Mouse (Mus musculus) liver, embryonic 16.5 days (tissue): ENCODE measurements around the gene D6Ertd527e. TPM values are rescaled to one million over a fixed set of nuclear protein-coding genes. Genes with fewer than 3 reads are reported as not detected.
"Not testable (repeated sequence)": the region's sequence is repeated elsewhere in the genome, so short reads cannot be mapped to it uniquely, and the experiment has no call there.

ENCODE experiments used
- ATAC-seq: fragments of 200-750 bp; cut with Nextera tagmentation; 2 replicates; pipeline ENCODE4 v1.8.0; 2017; ENCODE audit warnings: low read depth, mild to moderate bottlenecking, moderate number of reproducible peaks, moderate library complexity
- H3K27ac ChIP-seq: fragments of 300-500 bp; sonication (generic); 2 replicates; pipeline ENCODE4 v1.5.1; 2014; ENCODE audit warnings: mild to moderate bottlenecking, low read length
- H3K27me3 ChIP-seq: fragments of 300-500 bp; sonication (generic); 2 replicates; pipeline ENCODE4 v1.6.1; 2014; ENCODE audit warnings: low read depth, low read length, mixed read lengths; ENCODE audit not compliant: control insufficient read depth, insufficient read depth
- H3K36me3 ChIP-seq: fragments of 300-500 bp; sonication (generic); 2 replicates; pipeline ENCODE4 v1.6.1; 2014; ENCODE audit warnings: mild to moderate bottlenecking; ENCODE audit not compliant: control insufficient read depth, insufficient read depth
- H3K4me1 ChIP-seq: fragments of 300-500 bp; sonication (generic); 2 replicates; pipeline ENCODE4 v1.6.1; 2014; ENCODE audit warnings: low read depth, low read length, mixed read lengths; ENCODE audit not compliant: control insufficient read depth
- H3K4me2 ChIP-seq: fragments of 300-500 bp; sonication (generic); 2 replicates; pipeline ENCODE4 v1.6.1; 2014; ENCODE audit warnings: low read depth, low read length, mixed read lengths
- H3K4me3 ChIP-seq: fragments of 300-500 bp; sonication (generic); 2 replicates; pipeline ENCODE4 v1.5.1; 2014; ENCODE audit warnings: low read depth, mild to moderate bottlenecking, low read length
- H3K9ac ChIP-seq: fragments of 300-500 bp; sonication (generic); 2 replicates; pipeline ENCODE4 v1.6.1; 2014; ENCODE audit warnings: low read depth, low read length
- H3K9me3 ChIP-seq: fragments of 300-500 bp; sonication (generic); replicated peaks from 2 replicates; pipeline ENCODE4 v1.6.1; 2016; ENCODE audit warnings: low read length; ENCODE audit not compliant: control insufficient read depth
- whole genome bisulfite sequencing: fragments of 180-500 bp; shearing (Covaris S2); extraction: QIAGEN DNeasy Blood & Tissue Kit; methylation state at CpG from one replicate; pipeline ENCODE4 v1.1.7; 2014; ENCODE audit not compliant: insufficient replicate concordance; 5-methylcytosine and 5-hydroxymethylcytosine counted together
- polyA plus RNA-seq: library from polyadenylated mRNA; unstranded; fragments of >200 nt; fragmentation: Nextera tagmentation; extraction: Ambion mirVana; gene quantifications from 2 replicates; pipeline ENCODE4 v1.2.1, GENCODE M21; 2015

D6Ertd527e gene
- polyA plus RNA-seq, 1 experiment from 2014 or later = not detected

DNA sequence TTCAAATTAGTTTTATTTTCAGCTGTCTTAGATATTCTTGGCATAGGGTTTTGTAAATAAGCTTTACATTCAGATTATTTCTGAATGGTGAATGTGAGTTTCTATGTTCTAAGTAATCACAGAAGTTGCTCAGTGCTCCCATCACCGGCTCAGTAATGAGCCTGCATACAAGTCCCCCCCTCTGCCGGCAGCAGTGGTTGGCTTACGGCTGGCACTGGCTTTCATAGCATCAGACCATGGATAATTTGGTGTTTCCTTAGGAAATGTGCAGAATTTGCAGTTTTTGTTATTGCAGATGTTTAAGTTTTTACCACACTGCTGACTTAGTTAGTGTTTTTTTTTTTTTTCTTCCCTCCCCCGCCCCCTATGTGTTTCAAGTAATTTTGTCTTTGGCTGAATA lies 25.1 kb upstream of the D6Ertd527e start:
- H3K9me3 ChIP-seq = no peaks in the 10 kb centered on the region
- H3K4me2 ChIP-seq = no peak overlapping the region
- no peak overlapping the region for H3K4me3 ChIP-seq
- no peak for ATAC-seq
- no peak overlapping the region for H3K27ac ChIP-seq
- peaks cover 4% of the 10 kb centered on the region; the same call in 1 of the 2 replicates for H3K36me3 ChIP-seq
- WGBS = 79% methylated on average over 4 of the region's 4 CpGs
- no peaks in the 10 kb centered on the region for H3K27me3 ChIP-seq
- no peaks in the 10 kb centered on the region; the same call in 1 of the 2 replicates for H3K4me1 ChIP-seq
- no peak overlapping the region for H3K9ac ChIP-seq

DNA sequence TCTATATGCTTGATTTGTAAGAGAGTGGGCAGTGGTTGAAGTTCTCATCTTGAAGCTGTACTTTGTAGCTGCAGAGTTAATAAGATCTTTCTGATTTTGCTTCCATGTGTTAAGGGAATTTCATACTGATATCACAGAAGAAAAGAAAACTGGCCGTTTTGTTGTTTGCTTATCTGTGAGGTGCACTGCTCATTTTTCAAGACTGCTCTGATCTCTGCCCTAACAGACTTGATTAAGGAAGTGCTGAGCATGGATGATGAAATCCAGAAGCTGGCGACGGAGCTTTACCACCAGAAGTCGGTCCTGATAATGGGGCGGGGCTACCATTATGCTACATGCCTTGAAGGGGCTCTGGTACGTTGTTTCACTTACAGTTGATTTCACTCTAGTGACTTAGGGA lies 19.5 kb upstream of the D6Ertd527e start:
- peak; percentile 67 for ATAC-seq
- Histone ChIP-seq H3K27me3 (no peaks in the 10 kb centered on the region), H3K27ac (no peak overlapping the region)

DNA sequence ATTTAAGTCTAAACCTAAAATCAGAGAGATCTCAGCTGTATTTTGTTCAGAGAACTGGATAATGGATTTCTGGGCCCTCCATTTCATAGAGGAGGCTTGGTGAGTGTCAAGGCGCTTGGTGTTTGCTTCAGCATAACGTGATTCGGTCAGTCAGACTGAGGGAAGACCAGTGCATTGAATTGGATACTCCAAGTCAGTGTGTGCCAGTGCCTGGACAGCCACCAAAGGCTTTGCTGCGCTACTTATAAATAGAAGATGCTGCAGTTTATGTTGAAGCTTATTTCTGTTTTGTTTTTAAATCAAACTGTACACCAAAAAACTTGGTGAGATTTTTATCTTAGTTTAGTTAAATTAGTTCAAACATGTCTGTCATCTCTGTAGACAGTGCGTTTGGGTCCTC lies 16.2 kb upstream of the D6Ertd527e start:
- no peak overlapping the region for H3K4me3 ChIP-seq
- H3K4me1 ChIP-seq = peaks cover 15% of the 10 kb centered on the region
- H3K9me3 ChIP-seq = no peaks in the 10 kb centered on the region
- WGBS = 79% methylated on average over 5 of the region's 5 CpGs
- no peak overlapping the region for H3K27ac ChIP-seq
- H3K36me3 ChIP-seq = peaks cover 14% of the 10 kb centered on the region
- H3K9ac ChIP-seq = no peak overlapping the region
- ATAC-seq = no peak
- no peak overlapping the region for H3K4me2 ChIP-seq
- H3K27me3 ChIP-seq = no peaks in the 10 kb centered on the region

More for the DNA sequence above, 19.5 kb upstream of the D6Ertd527e start:
- Histone ChIP-seq H3K36me3 (peaks cover 14% of the 10 kb centered on the region), H3K4me2 (no peak overlapping the region), H3K4me3 (no peak overlapping the region), H3K9ac (no peak overlapping the region), H3K4me1 (peaks cover 6% of the 10 kb centered on the region), H3K9me3 (no peaks in the 10 kb centered on the region)
- WGBS = 18% methylated on average over 6 of the region's 6 CpGs

DNA sequence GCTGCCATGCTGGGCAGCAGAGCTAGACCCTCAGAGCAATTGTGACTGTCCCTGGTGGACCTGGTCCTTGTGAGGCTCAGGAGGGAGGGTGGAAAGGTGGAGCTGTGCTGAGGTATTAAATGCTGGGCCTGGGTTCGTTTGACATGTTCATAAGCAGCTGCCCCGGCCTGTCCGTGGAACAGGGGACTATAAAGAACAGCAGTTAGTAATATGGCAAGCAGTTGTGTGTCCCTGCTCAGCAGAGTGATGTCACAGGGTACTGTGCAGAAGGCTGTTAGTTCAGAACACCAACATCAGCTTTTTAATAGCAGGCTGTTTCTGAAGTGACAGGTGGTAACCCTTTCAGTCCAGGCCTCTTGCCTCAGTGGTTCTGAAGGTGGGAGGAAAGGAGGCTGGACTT lies 13.7 kb upstream of the D6Ertd527e start:
- peaks cover 8% of the 10 kb centered on the region for H3K36me3 ChIP-seq
- H3K9me3 ChIP-seq = no peaks in the 10 kb centered on the region
- no peak overlapping the region for H3K27ac ChIP-seq
- H3K9ac ChIP-seq = no peak overlapping the region
- no peak overlapping the region for H3K4me2 ChIP-seq
- ATAC-seq = no peak
- WGBS = 72% methylated on average over 3 of the region's 3 CpGs
- H3K4me1 ChIP-seq = peaks cover 10% of the 10 kb centered on the region
- H3K4me3 ChIP-seq = no peak overlapping the region
- no peaks in the 10 kb centered on the region for H3K27me3 ChIP-seq

DNA sequence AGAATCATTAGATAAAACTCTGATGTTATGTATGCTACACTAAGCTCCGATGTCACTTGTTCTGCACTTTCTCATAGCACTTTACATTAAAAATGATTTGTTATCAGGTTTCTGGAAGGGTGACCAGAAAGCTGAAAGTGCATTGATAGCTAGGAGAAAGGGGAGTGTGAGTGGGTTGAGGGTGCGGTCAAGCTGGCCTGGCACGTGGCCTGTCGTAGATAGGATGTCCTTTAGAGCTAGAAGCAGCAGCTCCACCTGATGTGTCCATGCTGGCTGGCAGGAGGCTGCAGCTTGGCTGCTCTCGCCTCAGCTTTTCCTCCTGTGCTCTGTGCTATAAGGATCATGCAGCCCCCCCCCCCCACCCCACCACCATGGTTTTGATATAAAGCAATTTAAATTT lies 12.1 kb upstream of the D6Ertd527e start:
- ATAC-seq = peak; percentile 79
- no peaks in the 10 kb centered on the region for H3K9me3 ChIP-seq
- peaks cover 5% of the 10 kb centered on the region; the same call in 1 of the 2 replicates for H3K36me3 ChIP-seq
- peaks cover 10% of the 10 kb centered on the region for H3K4me1 ChIP-seq
- H3K9ac ChIP-seq = no peak overlapping the region
- WGBS = 33% methylated on average over 5 of the region's 5 CpGs
- 0 out of 2 replicates have a peak overlapping the region, but pooled peaks have one; percentile 8 for H3K27ac ChIP-seq
- no peak overlapping the region for H3K4me3 ChIP-seq
- no peak overlapping the region for H3K4me2 ChIP-seq
- no peaks in the 10 kb centered on the region for H3K27me3 ChIP-seq

DNA sequence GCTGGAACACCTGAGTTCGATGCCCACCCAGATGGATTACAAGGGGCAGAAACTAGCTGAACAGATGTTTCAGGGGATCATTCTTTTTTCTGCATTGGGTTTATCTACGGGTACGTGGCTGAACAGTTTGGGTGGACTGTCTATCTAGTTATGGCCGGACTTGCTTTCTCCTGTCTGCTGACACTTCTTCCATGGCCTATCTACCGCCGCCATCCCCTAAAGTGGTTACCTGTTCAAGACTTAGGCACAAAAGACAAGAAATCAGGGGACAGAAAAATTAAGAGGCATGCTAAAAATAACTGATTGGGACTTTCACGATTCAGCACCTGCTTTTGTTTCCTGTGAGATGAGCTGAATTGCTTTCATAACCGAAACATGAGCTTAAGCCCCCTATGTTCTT lies 10.9 kb upstream of the D6Ertd527e start:
- H3K27me3 ChIP-seq, H3K36me3 ChIP-seq, H3K4me2 ChIP-seq, H3K4me3 ChIP-seq, ATAC-seq, H3K9me3 ChIP-seq, H3K27ac ChIP-seq, H3K4me1 ChIP-seq, H3K9ac ChIP-seq: not testable (repeated sequence)
- 62% methylated on average over 8 of the region's 8 CpGs for WGBS

DNA sequence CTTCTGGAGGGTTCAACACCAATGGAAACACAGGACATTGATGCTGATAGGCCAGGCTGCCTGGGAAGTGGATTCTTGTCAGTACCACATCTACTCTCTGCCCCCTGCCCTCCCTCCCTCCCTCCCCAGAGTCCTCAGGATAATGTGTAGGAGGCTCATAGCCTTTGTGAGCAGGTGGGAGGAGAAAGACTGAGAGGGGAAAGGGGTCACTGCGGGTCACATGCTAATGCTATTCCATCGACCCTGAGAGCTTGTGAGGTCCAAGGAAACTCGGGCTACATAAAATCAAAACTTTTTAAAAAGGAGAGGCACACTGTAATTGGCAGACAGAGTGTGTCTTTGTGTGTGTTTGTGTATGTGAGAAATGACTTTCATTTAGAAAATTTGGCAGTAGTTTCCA lies 5.3 kb upstream of the D6Ertd527e start:
- H3K4me1 ChIP-seq = peaks cover 3% of the 10 kb centered on the region; the same call in 1 of the 2 replicates
- WGBS = 28% methylated on average over 3 of the region's 3 CpGs
- H3K9ac ChIP-seq = no peak overlapping the region
- no peak overlapping the region for H3K27ac ChIP-seq
- no peaks in the 10 kb centered on the region for H3K36me3 ChIP-seq
- H3K4me3 ChIP-seq = no peak overlapping the region
- no peak overlapping the region for H3K4me2 ChIP-seq
- no peak for ATAC-seq
- H3K27me3 ChIP-seq = no peaks in the 10 kb centered on the region
- H3K9me3 ChIP-seq = no peaks in the 10 kb centered on the region

DNA sequence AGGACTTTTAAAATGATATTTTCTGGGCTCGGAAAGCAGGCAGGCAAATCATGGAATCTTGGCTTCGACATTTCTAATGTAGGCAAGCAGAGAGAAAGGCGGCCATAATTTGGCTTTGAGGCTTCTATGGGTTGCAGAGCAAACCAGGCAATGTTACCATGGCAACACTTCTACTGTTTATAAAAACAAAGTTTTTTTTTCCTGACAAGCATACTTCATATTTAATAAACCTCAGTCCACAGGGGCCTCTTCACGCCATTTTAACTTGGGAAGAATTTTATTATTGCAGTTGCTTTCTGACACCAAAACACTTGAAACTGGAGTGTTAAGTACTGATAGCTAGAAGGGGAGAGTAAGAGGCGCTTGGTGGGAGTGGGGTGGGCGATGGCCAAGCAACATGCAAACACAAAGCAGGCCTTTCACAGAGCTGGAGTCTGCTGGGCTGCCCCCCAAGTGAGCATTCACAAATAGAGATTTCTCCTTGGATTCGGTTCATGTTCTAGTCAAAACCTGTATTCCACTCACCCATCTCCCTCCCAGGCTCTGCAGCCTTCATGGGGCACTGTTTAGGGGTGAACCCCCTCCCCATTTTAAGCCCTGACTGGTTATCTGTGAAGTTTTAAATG lies 4.8 kb upstream of the D6Ertd527e start:
- no peaks in the 10 kb centered on the region for H3K9me3 ChIP-seq
- 51% methylated on average over 7 of the region's 7 CpGs for whole genome bisulfite sequencing
- H3K27me3 ChIP-seq = no peaks in the 10 kb centered on the region
- H3K27ac ChIP-seq = no peak overlapping the region
- H3K4me3 ChIP-seq = no peak overlapping the region
- H3K9ac ChIP-seq = no peak overlapping the region
- H3K4me2 ChIP-seq = no peak overlapping the region
- ATAC-seq = no peak
- H3K36me3 ChIP-seq = no peaks in the 10 kb centered on the region
- peaks cover 3% of the 10 kb centered on the region; the same call in 1 of the 2 replicates for H3K4me1 ChIP-seq

DNA sequence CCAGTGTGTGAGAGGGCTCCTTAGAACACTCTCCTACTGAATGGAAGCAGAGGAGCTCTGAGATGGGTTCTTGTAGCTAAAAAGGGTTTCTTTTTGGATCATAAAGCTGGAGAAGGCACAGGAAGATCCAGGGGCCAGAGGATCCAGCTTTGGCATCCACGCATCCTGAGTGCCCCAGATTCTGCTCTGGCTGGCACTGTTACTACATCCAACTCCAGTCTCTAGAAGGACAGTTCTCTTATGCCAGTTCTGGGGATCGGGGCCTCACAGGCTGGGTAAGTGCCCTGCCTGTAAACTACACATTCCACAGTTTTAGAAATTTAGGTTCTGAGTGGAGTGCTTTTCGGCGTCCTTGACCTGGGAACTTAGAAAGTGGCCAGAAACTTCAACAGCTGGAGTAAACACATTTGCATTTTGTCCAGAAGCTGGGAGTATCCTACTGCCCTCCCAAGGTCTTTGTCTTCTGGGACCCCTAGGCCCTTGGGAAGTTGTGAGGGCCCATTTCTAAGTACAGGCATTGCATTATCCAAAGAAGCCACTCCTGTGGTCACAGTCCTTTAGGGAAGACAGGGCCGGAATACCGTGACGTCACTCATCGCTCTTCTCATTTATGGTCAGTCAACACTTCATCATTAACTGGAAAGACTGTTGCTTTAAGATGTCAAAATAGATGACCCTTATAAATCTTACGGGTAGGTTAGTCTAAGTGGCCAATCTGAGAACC lies 4.1 kb upstream of the D6Ertd527e start:
- Histone ChIP-seq H3K9ac (no peak overlapping the region), H3K27ac (no peak overlapping the region), H3K27me3 (no peaks in the 10 kb centered on the region), H3K4me1 (peaks cover 3% of the 10 kb centered on the region; the same call in 1 of the 2 replicates), H3K4me3 (no peak overlapping the region), H3K4me2 (no peak overlapping the region), H3K9me3 (no peaks in the 10 kb centered on the region), H3K36me3 (no peaks in the 10 kb centered on the region)
- no peak for ATAC-seq
- 88% methylated on average over 9 of the region's 9 CpGs for WGBS
